Mouse (Mus musculus): ENCODE measurements around the gene Ubl7. TPM values are rescaled to one million over a fixed set of nuclear protein-coding genes. Genes with fewer than 3 reads are reported as not detected.

Gene Ubl7
- polyA plus RNA-seq (2014; fragmentation: Illumina TruSeq; extraction: RNeasy Lipid Tissue Mini Kit (QIAGEN cat#74804); ENCODE audit: insufficient read depth, low read depth, low replicate concordance) = 40.9 TPM

DNA sequence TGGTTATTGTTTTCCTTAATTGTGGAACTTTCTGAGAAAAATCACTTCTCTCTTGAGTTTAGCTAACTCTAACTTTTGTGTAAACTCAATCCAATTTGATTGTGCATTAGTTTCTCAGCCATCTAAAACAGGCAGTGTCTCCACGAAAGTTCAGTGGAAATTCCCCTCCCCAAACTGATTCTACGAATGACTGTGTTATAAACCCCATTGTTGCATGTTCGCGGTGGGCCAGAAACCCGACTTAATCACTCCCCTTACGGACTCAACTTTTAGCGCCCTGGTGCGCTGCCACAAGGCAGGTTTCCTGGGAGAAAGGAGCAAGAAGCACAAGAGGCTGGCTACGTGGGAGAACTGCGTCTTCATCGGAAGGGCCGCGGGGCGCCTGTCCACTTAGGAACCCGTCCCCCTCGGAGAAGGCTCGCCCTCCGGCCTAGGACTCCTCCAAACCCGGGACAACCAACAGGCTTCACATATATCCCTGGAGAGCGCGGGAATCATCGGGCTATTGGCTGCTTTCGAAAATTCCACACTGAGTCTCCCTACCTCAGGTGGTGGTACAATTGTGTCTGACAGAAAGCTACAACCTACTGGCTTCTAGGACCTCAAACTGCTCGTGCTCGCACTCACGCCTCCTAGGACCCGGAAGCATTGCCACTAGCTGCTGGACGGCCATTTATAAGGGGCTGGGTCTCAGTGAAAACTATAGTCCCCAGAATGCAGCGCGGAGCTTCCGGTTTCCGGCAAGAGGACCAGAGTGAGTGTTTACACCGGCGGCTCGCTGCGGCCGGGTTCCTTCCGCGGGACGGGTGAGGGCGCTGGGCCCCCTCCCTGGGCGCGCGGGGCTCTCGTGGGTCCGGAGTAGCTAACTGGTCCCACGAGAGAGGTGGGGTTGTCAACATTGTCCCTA is at the start of gene Ubl7:
Gene Ubl7, plus strand, starts transcription at position 726 of the 907 bp plus-strand sequence.

DNA sequence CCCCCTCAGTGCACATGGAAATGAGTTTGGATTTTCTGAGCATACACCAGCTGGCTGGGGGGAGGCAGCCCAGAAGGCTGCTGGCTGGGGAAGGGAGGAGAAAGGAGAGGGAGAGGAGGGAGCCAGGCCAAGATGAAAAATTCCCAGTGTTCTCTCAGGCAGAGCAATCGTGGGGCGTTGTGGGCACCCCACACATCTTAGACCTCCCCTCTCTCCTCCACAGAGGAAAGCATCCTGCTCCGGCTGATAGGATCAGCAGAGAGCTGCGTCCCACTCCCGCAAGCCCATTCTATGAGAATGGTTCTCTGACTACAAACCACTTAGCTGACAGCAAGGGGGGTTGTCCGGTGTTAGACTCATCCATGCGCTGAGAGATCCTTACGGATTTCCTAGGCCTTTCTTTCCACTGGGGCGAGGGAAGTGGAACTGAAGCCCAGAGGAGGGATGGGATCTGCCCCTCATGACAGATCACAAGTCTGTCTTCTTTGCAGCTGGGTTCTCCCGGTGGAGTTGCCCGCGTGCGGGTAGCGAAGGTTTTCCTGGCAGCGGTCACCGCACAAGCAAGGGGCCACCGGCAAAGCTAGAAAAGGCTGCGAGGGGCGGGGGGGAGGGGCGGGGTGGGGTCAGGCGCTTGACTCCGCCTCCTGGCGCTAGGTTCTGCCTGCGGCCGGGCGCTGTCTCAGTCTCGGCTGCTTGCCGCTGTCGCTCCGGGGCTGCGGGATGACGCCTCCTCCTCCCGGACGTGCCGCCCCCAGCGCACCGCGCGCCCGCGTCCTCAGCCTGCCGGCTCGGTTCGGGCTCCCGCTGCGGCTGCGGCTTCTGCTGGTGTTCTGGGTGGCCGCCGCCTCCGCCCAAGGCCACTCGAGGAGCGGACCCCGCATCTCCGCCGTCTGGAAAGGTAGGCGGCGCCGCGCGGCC is 28.9 kb downstream of the Ubl7 start, which contains the start of gene Sema7a:
Gene Sema7a, plus strand, starts transcription at position 682 of the 918 bp plus-strand sequence.

Other genes with a start within 250 kb of the Ubl7 start
- gene Cyp1a2, start 227.3 kb upstream of the Ubl7 start, polyA plus RNA-seq (2014; fragmentation: Illumina TruSeq; extraction: RNeasy Lipid Tissue Mini Kit (QIAGEN cat#74804); ENCODE audit: insufficient read depth, low read depth, low replicate concordance) = not detected
- 7.8 TPM for gene Cyp1a1, start 223.1 kb upstream of the Ubl7 start, polyA plus RNA-seq (2014; fragmentation: Illumina TruSeq; extraction: RNeasy Lipid Tissue Mini Kit (QIAGEN cat#74804); ENCODE audit: insufficient read depth, low read depth, low replicate concordance)
- gene Edc3, start 202.4 kb upstream of the Ubl7 start, polyA plus RNA-seq (2014; fragmentation: Illumina TruSeq; extraction: RNeasy Lipid Tissue Mini Kit (QIAGEN cat#74804); ENCODE audit: insufficient read depth, low read depth, low replicate concordance) = 9.5 TPM
- 55.9 TPM for gene Clk3, start 145.1 kb upstream of the Ubl7 start, polyA plus RNA-seq (2014; fragmentation: Illumina TruSeq; extraction: RNeasy Lipid Tissue Mini Kit (QIAGEN cat#74804); ENCODE audit: insufficient read depth, low read depth, low replicate concordance)
- gene Arid3b, start 74.2 kb upstream of the Ubl7 start, polyA plus RNA-seq (2014; fragmentation: Illumina TruSeq; extraction: RNeasy Lipid Tissue Mini Kit (QIAGEN cat#74804); ENCODE audit: insufficient read depth, low read depth, low replicate concordance) = 4.1 TPM
- 29.3 TPM for gene Sema7a, start 29.1 kb downstream of the Ubl7 start, polyA plus RNA-seq (2014; fragmentation: Illumina TruSeq; extraction: RNeasy Lipid Tissue Mini Kit (QIAGEN cat#74804); ENCODE audit: insufficient read depth, low read depth, low replicate concordance)
- gene Cyp11a1, start 95.4 kb downstream of the Ubl7 start, polyA plus RNA-seq (2014; fragmentation: Illumina TruSeq; extraction: RNeasy Lipid Tissue Mini Kit (QIAGEN cat#74804); ENCODE audit: insufficient read depth, low read depth, low replicate concordance) = 0.11 TPM
- 0.11 TPM for gene Stra6, start 152.8 kb downstream of the Ubl7 start, polyA plus RNA-seq (2014; fragmentation: Illumina TruSeq; extraction: RNeasy Lipid Tissue Mini Kit (QIAGEN cat#74804); ENCODE audit: insufficient read depth, low read depth, low replicate concordance)
- gene Ccdc33, start 207.8 kb downstream of the Ubl7 start, polyA plus RNA-seq (2014; fragmentation: Illumina TruSeq; extraction: RNeasy Lipid Tissue Mini Kit (QIAGEN cat#74804); ENCODE audit: insufficient read depth, low read depth, low replicate concordance) = 7.8 TPM

Data from lung, adult 10 weeks (tissue).